Mouse (Mus musculus): ENCODE measurements around the gene Fkbp8.

- TF ChIP-seq CTCF (conservative IDR thresholded peaks at IDR 0.05; ENCODE audit: low read length): no peak
- TF ChIP-seq POU5F1 (IDR thresholded peaks at IDR 0.05; ENCODE audit: borderline replicate concordance, low read length): no peak
- TF ChIP-seq NANOG (IDR thresholded peaks at IDR 0.05; ENCODE audit: borderline replicate concordance, low read length): no peak
Observed at GRCm38 (mm10) chr8:70488931-70489470, 38.5 kb upstream of the Fkbp8 start.

Measured in E14TG2a.4 (cell line).